Mouse (Mus musculus): ENCODE results near the gene Pak4. TPM values are rescaled to one million over a fixed set of nuclear protein-coding genes. Genes with fewer than 3 reads are reported as not detected.

Gene Pak4
- 12.7 and 20.0 TPM in 2 replicates for polyA plus RNA-seq (2015; fragmentation: Nextera tagmentation; extraction: Ambion mirVana)

DNA sequence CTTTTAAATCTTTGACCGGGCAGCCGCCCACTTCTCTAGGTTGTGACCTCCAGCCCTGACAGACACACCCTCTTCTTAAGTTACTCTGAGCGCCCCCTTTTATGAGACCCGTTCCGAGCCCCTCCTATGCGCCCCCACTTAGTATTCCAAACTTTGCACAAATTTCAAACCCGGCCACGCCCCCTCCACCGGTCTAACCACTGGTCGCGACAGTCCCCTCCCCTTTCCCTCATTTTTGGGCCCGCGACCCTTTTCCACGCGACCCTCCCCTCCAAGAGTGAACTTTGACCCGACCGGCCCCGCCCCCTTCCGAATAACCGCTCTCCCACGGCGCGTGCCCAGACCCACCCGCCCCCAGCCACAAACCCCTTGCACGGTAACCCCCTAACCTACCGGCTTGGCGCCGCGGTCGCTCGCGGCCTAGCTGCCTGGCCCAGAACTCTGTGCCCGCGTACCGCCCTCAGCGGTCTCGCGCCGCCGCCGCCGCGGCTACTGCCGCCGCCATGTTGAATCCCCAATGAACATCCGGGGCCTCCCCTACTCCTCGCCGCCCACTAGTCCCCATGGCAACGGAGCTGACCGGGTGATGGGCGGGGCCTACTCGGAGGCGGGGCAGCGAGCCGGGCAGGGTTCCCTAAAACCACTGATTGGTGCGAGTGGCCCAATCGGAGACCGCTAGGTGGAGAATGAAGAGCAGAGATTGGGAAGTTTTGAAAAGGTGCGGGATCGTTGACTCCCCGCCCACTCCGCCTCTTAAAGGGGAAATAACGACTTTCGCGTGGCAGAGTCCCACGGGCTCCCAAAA is at the start of gene Pak4, which contains the start of gene Samd4b:
Gene Pak4 (minus strand): TSS at position 544 of the 805 bp plus-strand sequence.
Gene Samd4b (minus strand): TSS at position 503 of the 805 bp plus-strand sequence.

DNA sequence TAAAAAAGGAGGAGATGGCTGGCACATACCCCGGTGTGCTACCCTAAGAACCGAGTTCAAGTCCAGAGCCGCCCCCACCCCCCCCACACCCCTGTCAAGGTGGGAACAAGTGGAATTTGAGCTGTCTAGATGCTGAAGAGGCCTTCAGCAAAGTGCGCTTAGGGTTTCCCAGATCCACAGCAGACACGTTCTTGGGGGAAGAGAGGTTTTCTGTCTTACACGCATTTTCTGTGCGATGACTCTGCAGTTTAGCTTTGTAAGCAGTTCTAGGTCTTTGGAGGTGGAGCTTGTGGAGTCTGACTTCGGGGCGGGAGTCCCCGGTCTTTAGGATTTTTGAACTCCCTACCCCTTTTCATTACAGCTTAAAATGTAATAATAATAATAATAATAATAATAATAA is 33.1 kb upstream of the Pak4 start, which contains the start of gene Acp7:
Gene Acp7 (minus strand): TSS at position 260 of the 400 bp plus-strand sequence.

DNA sequence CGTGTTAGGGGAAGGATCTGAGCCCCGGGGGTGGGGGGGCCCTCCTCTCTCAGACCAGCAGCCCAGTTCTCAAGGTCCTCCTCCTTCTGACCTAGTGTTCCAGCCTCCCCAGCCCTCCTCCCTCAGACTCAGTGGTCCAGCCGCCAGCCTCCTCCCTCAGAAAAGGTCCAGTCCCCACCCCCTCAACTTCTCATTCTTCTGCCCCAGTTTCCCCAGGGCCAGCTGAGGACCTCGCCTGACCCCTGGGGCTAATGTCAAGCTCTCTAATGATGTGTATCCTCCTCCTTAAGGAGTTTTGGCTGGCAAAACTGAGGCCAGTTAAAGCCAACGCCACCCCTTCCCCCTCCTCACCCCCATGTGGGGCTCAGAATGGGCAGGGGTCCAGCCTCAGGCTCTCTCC is 50.8 kb downstream of the Pak4 start, which contains the start of gene Nccrp1:
Gene Nccrp1 (minus strand): TSS at position 101 of the 400 bp plus-strand sequence.

DNA sequence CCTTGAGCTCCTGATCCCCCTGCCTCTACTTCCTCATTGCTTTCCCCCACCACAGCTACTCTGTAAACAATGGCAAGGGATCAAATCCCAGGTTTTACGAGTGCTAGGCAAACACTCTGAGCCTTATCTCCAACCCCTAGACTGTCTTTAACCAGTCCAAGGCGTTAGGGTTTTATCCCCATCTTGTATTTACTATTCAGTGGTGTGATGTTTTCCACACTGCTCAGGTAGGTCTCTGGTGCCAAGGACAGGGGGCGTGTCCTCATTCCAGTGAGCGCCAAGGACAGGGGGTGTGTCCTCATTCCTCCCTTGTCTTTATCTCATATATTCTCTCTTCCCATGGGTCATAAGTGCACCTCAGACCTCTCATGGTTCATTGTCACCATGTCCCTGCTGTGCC is 57.5 kb downstream of the Pak4 start, which contains the start of gene Sycn:
Gene Sycn (plus strand): TSS at position 360 of the 400 bp plus-strand sequence.

DNA sequence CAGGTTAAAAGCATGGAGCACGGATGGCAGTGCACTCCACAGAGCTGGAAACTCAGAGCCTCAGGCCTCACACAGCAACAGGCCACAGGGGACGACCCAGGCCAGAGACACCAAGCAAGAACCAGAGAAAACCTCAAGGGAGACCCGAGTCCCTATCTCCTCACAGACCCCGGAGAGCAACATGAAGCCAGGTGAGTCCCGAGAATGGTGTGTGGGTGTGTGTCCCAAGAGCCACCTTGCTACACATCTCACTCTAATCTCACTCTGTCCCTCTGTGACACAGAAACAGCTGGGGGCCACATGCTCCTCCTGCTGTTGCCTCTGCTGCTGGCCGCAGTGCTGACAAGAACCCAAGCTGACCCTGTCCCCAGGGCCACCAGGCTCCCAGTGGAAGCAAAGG is 75.4 kb downstream of the Pak4 start, which contains the start of gene Ifnl3:
Gene Ifnl3 (plus strand): TSS at position 301 of the 400 bp plus-strand sequence.

GRCm38 (mm10) chr7:28510405-28510974 is 87.5 kb downstream of the Pak4 start, which contains the start of gene Ifnl2:
Gene Ifnl2, minus strand, starts transcription at chr7:28510455.

Small RNAs within 50 kb of the gene (microRNA-seq; reads per million reads assigned to microRNA genes)
- gene Mir7049 (ENCODE audit: borderline replicate concordance, insufficient number of aligned reads) = not detected

Other genes with a start within 250 kb of the Pak4 start
- 936 and 1,000 TPM in 2 replicates for gene Rps16, start 247.5 kb downstream of the Pak4 start, polyA plus RNA-seq (2015; fragmentation: Nextera tagmentation; extraction: Ambion mirVana)
- gene Plekhg2, start 225.6 kb downstream of the Pak4 start, polyA plus RNA-seq (2015; fragmentation: Nextera tagmentation; extraction: Ambion mirVana) = 14.1 and 19.6 TPM in 2 replicates
- gene Zfp36, start 217.9 kb downstream of the Pak4 start, polyA plus RNA-seq (2015; fragmentation: Nextera tagmentation; extraction: Ambion mirVana) = 12.1 and 14.2 TPM in 2 replicates
- 45.3 and 51.7 TPM in 2 replicates for gene Med29, start 205.5 kb downstream of the Pak4 start, polyA plus RNA-seq (2015; fragmentation: Nextera tagmentation; extraction: Ambion mirVana)
- gene Paf1, start 205.2 kb downstream of the Pak4 start, polyA plus RNA-seq (2015; fragmentation: Nextera tagmentation; extraction: Ambion mirVana) = 44.0 and 59.0 TPM in 2 replicates
- 44.1 and 59.3 TPM in 2 replicates for gene Gmfg, start 160.7 kb downstream of the Pak4 start, polyA plus RNA-seq (2015; fragmentation: Nextera tagmentation; extraction: Ambion mirVana)
- 3.4 and 5.3 TPM in 2 replicates for gene Lrfn1, start 146.2 kb downstream of the Pak4 start, polyA plus RNA-seq (2015; fragmentation: Nextera tagmentation; extraction: Ambion mirVana)
- not detected in 2 replicates for gene Ifnl2, start 87.7 kb downstream of the Pak4 start, polyA plus RNA-seq (2015; fragmentation: Nextera tagmentation; extraction: Ambion mirVana)
- not detected in 2 replicates for gene Ifnl3, start 75.3 kb downstream of the Pak4 start, polyA plus RNA-seq (2015; fragmentation: Nextera tagmentation; extraction: Ambion mirVana)
- gene Sycn, start 57.3 kb downstream of the Pak4 start, polyA plus RNA-seq (2015; fragmentation: Nextera tagmentation; extraction: Ambion mirVana) = 0.26 and 0.57 TPM in 2 replicates
- 0.13 TPM in 1 of 2 replicates, not detected in the other for gene Nccrp1, start 50.9 kb downstream of the Pak4 start, polyA plus RNA-seq (2015; fragmentation: Nextera tagmentation; extraction: Ambion mirVana)
- gene Samd4b, start within 50 bp of the Pak4 start, polyA plus RNA-seq (2015; fragmentation: Nextera tagmentation; extraction: Ambion mirVana) = 17.9 and 20.9 TPM in 2 replicates
- 0.17 TPM in 1 of 2 replicates, not detected in the other for gene Acp7, start 33.1 kb upstream of the Pak4 start, polyA plus RNA-seq (2015; fragmentation: Nextera tagmentation; extraction: Ambion mirVana)
- 3.2 and 5.1 TPM in 2 replicates for gene Fbxo27, start 94.7 kb upstream of the Pak4 start, polyA plus RNA-seq (2015; fragmentation: Nextera tagmentation; extraction: Ambion mirVana)
- 6.4 and 12.2 TPM in 2 replicates for gene Fbxo17, start 118.6 kb upstream of the Pak4 start, polyA plus RNA-seq (2015; fragmentation: Nextera tagmentation; extraction: Ambion mirVana)
- 130 and 197 TPM in 2 replicates for gene Mrps12, start 143.6 kb upstream of the Pak4 start, polyA plus RNA-seq (2015; fragmentation: Nextera tagmentation; extraction: Ambion mirVana)
- 7.9 and 19.9 TPM in 2 replicates for gene Sars2, start 143.8 kb upstream of the Pak4 start, polyA plus RNA-seq (2015; fragmentation: Nextera tagmentation; extraction: Ambion mirVana)
- not detected in 2 replicates for gene Ccer2, start 158.0 kb upstream of the Pak4 start, polyA plus RNA-seq (2015; fragmentation: Nextera tagmentation; extraction: Ambion mirVana)
- 46.5 and 52.2 TPM in 2 replicates for gene Sirt2, start 168.6 kb upstream of the Pak4 start, polyA plus RNA-seq (2015; fragmentation: Nextera tagmentation; extraction: Ambion mirVana)
- 30.7 and 43.9 TPM in 2 replicates for gene Nfkbib, start 169.3 kb upstream of the Pak4 start, polyA plus RNA-seq (2015; fragmentation: Nextera tagmentation; extraction: Ambion mirVana)
- 3.0 and 5.3 TPM in 2 replicates for gene Rinl, start 190.8 kb upstream of the Pak4 start, polyA plus RNA-seq (2015; fragmentation: Nextera tagmentation; extraction: Ambion mirVana)
- gene Hnrnpl, start 210.4 kb upstream of the Pak4 start, polyA plus RNA-seq (2015; fragmentation: Nextera tagmentation; extraction: Ambion mirVana) = 156 and 183 TPM in 2 replicates
- 541 and 544 TPM in 2 replicates for gene Ech1, start 227.0 kb upstream of the Pak4 start, polyA plus RNA-seq (2015; fragmentation: Nextera tagmentation; extraction: Ambion mirVana)
- gene Lgals4, start 235.7 kb upstream of the Pak4 start, polyA plus RNA-seq (2015; fragmentation: Nextera tagmentation; extraction: Ambion mirVana) = 18.2 and 18.7 TPM in 2 replicates

All from adrenal gland, postnatal 0 days (tissue).